Mouse (Mus musculus) limb, embryonic 11.5 days (tissue): ENCODE measurements around the gene Ctso. TPM values are rescaled to one million over a fixed set of nuclear protein-coding genes. Genes with fewer than 3 reads are reported as not detected.
A peak's percentile ranks its signal among the peaks of the same experiment; 100 is the strongest.

Source experiments
- ATAC-seq: fragments of 200-750 bp; cut with Nextera tagmentation; 2 replicates; pipeline ENCODE4 v1.8.0; 2017; ENCODE audit warnings: low read depth; ENCODE audit not compliant: insufficient number of reproducible peaks, low FRiP score, low TSS enrichment
- DNase-seq: peaks from one replicate; pipeline ENCODE4 v3.0.0-alpha.2; 2015; ENCODE audit warnings: low spot score
- H3K27ac ChIP-seq: fragments of 300-500 bp; sonication (generic); replicated peaks from 2 replicates; pipeline ENCODE4 v1.5.1; 2014; ENCODE audit warnings: low read depth, mild to moderate bottlenecking, low read length
- H3K27me3 ChIP-seq: fragments of 300-500 bp; sonication (generic); 2 replicates; pipeline ENCODE4 v1.6.1; 2014; ENCODE audit warnings: mild to moderate bottlenecking, low read length, mixed read lengths; ENCODE audit not compliant: control insufficient read depth, insufficient read depth
- H3K36me3 ChIP-seq: fragments of 300-500 bp; sonication (generic); 2 replicates; pipeline ENCODE4 v1.6.1; 2014; ENCODE audit warnings: mild to moderate bottlenecking, low read length, moderate library complexity, mixed read lengths; ENCODE audit not compliant: control insufficient read depth, insufficient read depth
- H3K4me1 ChIP-seq: fragments of 300-500 bp; sonication (generic); 2 replicates; pipeline ENCODE4 v1.6.1; 2014; ENCODE audit warnings: low read length, mixed read lengths; ENCODE audit not compliant: control insufficient read depth, insufficient read depth
- H3K4me2 ChIP-seq: fragments of 300-500 bp; sonication (generic); 2 replicates; pipeline ENCODE4 v1.6.1; 2014; ENCODE audit warnings: low read depth, mild to moderate bottlenecking, moderate library complexity; ENCODE audit not compliant: severe bottlenecking
- H3K4me3 ChIP-seq: fragments of 300-500 bp; sonication (generic); 2 replicates; pipeline ENCODE4 v1.5.1; 2014; ENCODE audit warnings: low read depth, low read length
- H3K9ac ChIP-seq: fragments of 300-500 bp; sonication (generic); 2 replicates; pipeline ENCODE4 v1.6.1; 2014; ENCODE audit warnings: mild to moderate bottlenecking, low read length
- H3K9me3 ChIP-seq: fragments of 300-500 bp; sonication (generic); 2 replicates; pipeline ENCODE4 v1.6.1; 2016; ENCODE audit warnings: low read length; ENCODE audit not compliant: control insufficient read depth
- WGBS: fragments of 180-500 bp; shearing (Covaris S2); extraction: QIAGEN DNeasy Blood & Tissue Kit; methylation state at CpG from one replicate; pipeline ENCODE4 v1.1.7; 2014; 5-methylcytosine and 5-hydroxymethylcytosine counted together
- polyA plus RNA-seq: library from polyadenylated mRNA; unstranded; fragments of >200 nt; fragmentation: Nextera tagmentation; extraction: Ambion mirVana; gene quantifications from 2 replicates; pipeline ENCODE4 v1.2.1, GENCODE M21; 2014

Ctso gene
- polyA plus RNA-seq, 1 experiment from 2014 or later = 6.4 TPM

DNA sequence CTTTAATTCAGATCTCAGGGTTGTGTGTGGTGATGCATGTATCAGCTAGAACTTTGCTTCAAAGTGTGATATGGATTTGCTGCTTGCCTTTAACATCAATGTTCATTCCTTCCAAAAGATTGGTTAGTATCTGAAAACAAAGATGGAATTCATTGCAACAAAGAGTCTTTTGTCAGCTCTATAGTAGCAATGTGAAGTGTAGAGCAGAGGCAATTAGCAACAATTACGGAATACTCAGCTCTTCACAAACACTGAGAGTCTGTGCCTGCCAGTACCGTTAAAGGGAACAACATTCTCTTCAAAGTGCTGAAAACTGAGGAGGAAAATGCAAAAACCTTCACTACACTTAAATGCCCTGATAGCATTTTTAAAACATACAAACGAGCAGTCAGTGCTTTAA, 12.7 kb upstream of the Ctso start:
- H3K4me1 ChIP-seq = no peaks in the 10 kb centered on the region
- no peaks in the 10 kb centered on the region for H3K9me3 ChIP-seq
- no peak overlapping the region for H3K27ac ChIP-seq
- no peak overlapping the region for H3K9ac ChIP-seq
- no peaks in the 10 kb centered on the region for H3K27me3 ChIP-seq
- no peak for DNase-seq
- H3K36me3 ChIP-seq = no peaks in the 10 kb centered on the region
- H3K4me3 ChIP-seq = no peak overlapping the region
- no peak for ATAC-seq
- 55% methylated on average over 3 of the region's 3 CpGs for WGBS
- H3K4me2 ChIP-seq = no peak overlapping the region

DNA sequence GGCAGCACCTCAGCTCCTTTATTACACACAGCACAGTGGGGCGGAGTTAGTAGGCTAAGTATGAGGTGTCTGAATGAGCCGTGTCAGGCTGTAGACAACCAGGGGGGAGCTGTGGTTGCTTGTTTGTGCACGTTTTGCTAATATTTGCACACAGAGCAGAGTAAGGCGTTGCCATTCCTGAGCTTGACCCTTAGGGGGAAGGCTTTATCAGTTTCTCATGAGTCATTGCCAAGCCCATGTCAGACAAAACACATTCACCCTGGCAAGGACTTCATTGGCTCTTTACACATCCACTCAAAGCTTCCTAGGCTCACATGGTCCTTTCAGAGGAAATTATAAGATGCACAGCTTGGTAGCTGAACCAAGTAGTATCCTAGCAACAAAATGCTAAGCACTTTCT, 9.5 kb upstream of the Ctso start:
- no peaks in the 10 kb centered on the region for H3K9me3 ChIP-seq

DNA sequence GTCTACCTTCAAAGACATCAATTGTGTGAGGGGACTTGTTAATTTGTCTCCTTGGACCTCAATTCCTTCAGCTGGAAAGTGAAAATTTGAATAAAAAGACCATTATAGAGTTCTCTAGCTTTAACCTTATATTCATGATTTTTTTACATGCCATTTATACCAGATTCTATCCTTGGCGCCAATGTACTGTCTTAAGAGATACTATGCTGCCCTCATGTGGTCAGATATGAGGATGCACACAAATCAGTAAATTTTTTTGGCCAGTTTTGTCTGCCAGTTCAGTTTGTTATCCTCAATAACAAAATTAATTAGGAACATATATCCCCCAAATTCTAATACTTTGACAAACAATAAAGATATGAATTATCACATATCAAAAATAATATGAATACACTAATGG, 7.5 kb upstream of the Ctso start:
- H3K27ac ChIP-seq = no peak overlapping the region
- no peaks in the 10 kb centered on the region for H3K9me3 ChIP-seq
- H3K9ac ChIP-seq = no peak overlapping the region
- no peak overlapping the region for H3K4me2 ChIP-seq
- ATAC-seq (no peak), DNase-seq (peak; percentile 55)
- H3K4me1 ChIP-seq = no peaks in the 10 kb centered on the region
- 0% methylated on average over 1 of the region's 1 CpGs for WGBS
- no peak overlapping the region for H3K4me3 ChIP-seq
- no peaks in the 10 kb centered on the region for H3K36me3 ChIP-seq
- H3K27me3 ChIP-seq = no peaks in the 10 kb centered on the region

More for the DNA sequence above, 9.5 kb upstream of the Ctso start:
- Histone ChIP-seq H3K36me3 (no peaks in the 10 kb centered on the region), H3K4me3 (no peak overlapping the region), H3K27ac (no peak overlapping the region), H3K4me1 (no peaks in the 10 kb centered on the region), H3K4me2 (no peak overlapping the region), H3K27me3 (no peaks in the 10 kb centered on the region), H3K9ac (no peak overlapping the region)
- DNase-seq (no peak), ATAC-seq (no peak)
- 50% methylated on average over 4 of the region's 4 CpGs for WGBS

DNA sequence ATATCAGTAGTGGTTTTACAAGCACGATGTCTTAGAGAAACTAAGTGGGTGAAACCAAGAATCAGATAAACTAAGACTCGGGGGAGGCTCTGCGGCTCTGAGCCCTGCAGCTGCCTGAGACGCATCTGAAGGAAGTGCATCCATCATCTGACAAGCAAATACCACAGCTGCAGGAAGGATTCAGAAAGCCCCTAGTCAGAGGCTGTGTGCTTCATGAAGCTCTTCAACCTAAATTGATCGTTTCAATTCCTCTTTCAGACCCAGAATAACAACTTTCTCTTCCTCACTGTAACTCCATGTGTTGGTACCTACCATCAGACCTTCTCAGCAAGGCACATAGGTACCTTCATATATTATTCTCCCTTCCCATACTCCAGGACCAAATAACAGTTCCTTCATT, 6.5 kb upstream of the Ctso start:
- H3K27ac ChIP-seq = no peak overlapping the region
- 48% methylated on average over 5 of the region's 5 CpGs for WGBS
- no peaks in the 10 kb centered on the region for H3K36me3 ChIP-seq
- H3K9ac ChIP-seq = no peak overlapping the region
- ATAC-seq (no peak), DNase-seq (no peak)
- no peaks in the 10 kb centered on the region for H3K9me3 ChIP-seq
- no peaks in the 10 kb centered on the region for H3K4me1 ChIP-seq
- no peak overlapping the region for H3K4me2 ChIP-seq
- no peaks in the 10 kb centered on the region for H3K27me3 ChIP-seq
- H3K4me3 ChIP-seq = no peak overlapping the region

DNA sequence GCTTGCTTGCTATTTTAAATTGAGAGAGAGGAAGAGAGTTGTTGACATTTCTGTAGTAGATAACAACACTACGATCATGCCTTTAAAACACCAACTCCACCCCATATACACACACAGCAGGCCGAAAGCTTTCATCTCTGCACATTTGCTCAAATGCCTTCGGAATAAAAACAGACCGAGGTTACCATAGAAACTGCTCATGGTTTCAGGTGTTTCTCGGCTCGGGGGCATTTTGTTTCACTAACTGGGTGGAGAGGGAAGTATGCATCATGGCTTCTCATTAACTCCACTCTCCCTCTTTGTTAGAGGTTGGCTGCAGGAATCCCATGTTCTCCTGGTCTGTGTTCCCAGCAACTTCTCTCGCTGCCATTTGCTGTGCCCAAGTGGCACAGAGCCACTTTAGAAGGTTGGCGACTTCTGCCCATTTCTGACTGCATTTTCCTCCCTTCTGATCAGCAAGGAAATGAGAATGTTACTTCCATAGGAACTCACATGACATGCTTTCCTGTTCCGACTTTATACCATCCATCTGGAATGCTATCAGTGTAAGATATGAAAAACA, 5.6 kb upstream of the Ctso start:
- ATAC-seq (no peak), DNase-seq (peak; percentile 40)
- no peaks in the 10 kb centered on the region for H3K4me1 ChIP-seq
- H3K27ac ChIP-seq = no peak overlapping the region
- no peaks in the 10 kb centered on the region for H3K27me3 ChIP-seq
- 54% methylated on average over 9 of the region's 9 CpGs for whole genome bisulfite sequencing
- H3K9me3 ChIP-seq = no peaks in the 10 kb centered on the region
- no peak overlapping the region for H3K9ac ChIP-seq
- no peaks in the 10 kb centered on the region for H3K36me3 ChIP-seq
- H3K4me2 ChIP-seq = no peak overlapping the region
- no peak overlapping the region for H3K4me3 ChIP-seq

DNA sequence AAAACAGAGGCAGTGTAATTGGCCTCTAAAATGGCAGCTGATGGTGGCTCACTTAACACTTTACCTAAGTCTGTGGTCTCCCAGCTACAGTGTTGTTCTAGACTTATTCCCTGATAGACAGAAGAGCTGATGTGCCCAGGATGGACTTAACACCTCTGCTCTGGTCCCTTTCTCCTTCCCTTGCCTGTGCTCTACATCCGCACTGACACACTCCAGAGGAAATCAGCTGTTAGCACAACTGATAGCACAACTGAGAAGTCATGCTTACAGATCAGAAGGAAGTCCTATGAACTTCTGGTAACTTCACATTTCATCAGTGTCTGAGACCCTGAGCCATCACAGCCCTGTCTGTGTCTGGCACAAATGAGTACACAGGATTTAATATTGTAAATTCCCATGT, 3.3 kb upstream of the Ctso start:
- ATAC-seq (no peak), DNase-seq (no peak)
- 84% methylated on average over 1 of the region's 1 CpGs for WGBS
- Histone ChIP-seq H3K27me3 (no peaks in the 10 kb centered on the region), H3K36me3 (no peaks in the 10 kb centered on the region), H3K4me2 (no peak overlapping the region), H3K27ac (no peak overlapping the region), H3K9ac (no peak overlapping the region), H3K9me3 (no peaks in the 10 kb centered on the region), H3K4me1 (no peaks in the 10 kb centered on the region), H3K4me3 (no peak overlapping the region)

DNA sequence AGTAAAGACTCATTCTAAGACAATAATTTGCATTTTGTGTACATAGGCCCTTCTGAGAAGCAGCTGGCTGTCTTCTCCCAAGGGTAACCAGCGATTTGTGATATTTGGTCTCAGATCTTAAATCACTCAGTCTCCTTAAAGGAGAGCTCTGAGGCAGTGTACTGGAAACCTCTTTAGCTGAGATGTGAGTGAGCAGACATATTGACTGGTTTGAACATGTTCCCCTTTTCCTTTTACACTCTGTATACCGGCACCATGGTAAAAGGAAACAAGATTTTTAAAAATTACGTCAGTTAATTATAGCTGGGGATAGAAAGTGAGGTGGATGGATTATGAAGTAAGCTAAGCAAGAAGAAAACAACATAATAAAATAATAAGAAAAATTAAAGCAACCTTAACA, 706 bp upstream of the Ctso start:
- no peak overlapping the region for H3K27ac ChIP-seq
- H3K27me3 ChIP-seq = no peaks in the 10 kb centered on the region
- ATAC-seq = no peak
- 80% methylated on average over 3 of the region's 3 CpGs for whole genome bisulfite sequencing
- H3K36me3 ChIP-seq = no peaks in the 10 kb centered on the region
- no peak overlapping the region for H3K4me2 ChIP-seq
- H3K9ac ChIP-seq = no peak overlapping the region
- H3K4me3 ChIP-seq = no peak overlapping the region
- no peak for DNase-seq
- no peaks in the 10 kb centered on the region for H3K9me3 ChIP-seq
- no peaks in the 10 kb centered on the region for H3K4me1 ChIP-seq

DNA sequence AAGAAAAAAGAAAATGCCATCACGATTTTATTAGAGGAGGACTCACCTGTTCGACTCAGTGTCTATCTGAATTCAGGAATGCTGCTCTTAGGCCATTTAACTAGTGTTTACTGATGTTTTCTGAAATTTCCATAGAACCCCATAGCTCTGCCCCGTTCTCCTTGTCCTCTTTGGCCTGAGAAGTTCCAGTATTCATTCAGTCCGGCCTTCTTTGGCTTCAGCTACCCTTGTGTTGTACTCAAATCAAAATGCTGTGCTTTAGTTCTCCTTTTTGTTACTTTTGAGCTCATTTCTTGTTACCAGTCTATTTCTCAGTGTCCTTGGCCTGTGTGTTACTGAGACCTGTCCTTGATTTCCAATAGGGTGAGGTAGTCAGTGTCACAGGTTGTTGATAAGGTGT, 947 bp downstream of the Ctso start:
- 86% methylated on average over 4 of the region's 4 CpGs for WGBS
- ATAC-seq (no peak), DNase-seq (no peak)
- H3K9ac ChIP-seq = no peak overlapping the region
- no peak overlapping the region for H3K4me2 ChIP-seq
- no peaks in the 10 kb centered on the region for H3K4me1 ChIP-seq
- H3K9me3 ChIP-seq = no peaks in the 10 kb centered on the region
- H3K4me3 ChIP-seq = no peak overlapping the region
- H3K36me3 ChIP-seq = no peaks in the 10 kb centered on the region
- H3K27me3 ChIP-seq = no peaks in the 10 kb centered on the region
- no peak overlapping the region for H3K27ac ChIP-seq

DNA sequence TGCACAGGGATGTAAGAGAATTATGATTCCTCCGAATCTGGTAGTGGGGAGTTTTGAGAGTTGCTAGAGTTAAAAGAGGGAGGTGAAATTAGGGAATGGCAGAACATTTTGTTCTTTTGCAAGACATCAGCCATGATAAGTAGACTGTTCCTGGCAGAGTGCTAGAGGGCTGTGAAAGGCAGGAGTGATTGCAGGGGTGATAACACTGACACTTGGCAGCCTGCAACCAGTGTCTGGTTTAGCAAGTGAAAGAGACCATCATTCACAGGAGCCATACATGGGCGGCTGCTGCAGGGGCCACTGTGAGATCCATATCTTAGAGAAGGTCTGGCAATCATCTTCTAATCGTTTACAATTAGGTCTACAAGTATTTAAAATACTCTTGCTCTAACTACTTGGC, 6.5 kb downstream of the Ctso start:
- Histone ChIP-seq H3K9me3 (no peaks in the 10 kb centered on the region; the same call in 1 of the 2 replicates), H3K9ac (no peak overlapping the region), H3K27ac (no peak overlapping the region), H3K36me3 (no peaks in the 10 kb centered on the region), H3K27me3 (no peaks in the 10 kb centered on the region), H3K4me2 (no peak overlapping the region), H3K4me1 (no peaks in the 10 kb centered on the region), H3K4me3 (no peak overlapping the region)
- WGBS = 38% methylated on average over 3 of the region's 3 CpGs
- no peak for ATAC-seq
- no peak for DNase-seq
